Mouse (Mus musculus) liver, postnatal 0 days (tissue): ENCODE data around the gene Tab3.

Source experiments
- CTCF ChIP-seq: sonication (generic); IDR thresholded peaks from 2 replicates; pipeline ENCODE4 v1.5.1; 2016; ENCODE audit warnings: antibody characterized with exemption, low read depth
- EP300 ChIP-seq: IDR thresholded peaks from 2 replicates; pipeline ENCODE4 v1.6.1; 2016; ENCODE audit warnings: antibody characterized with exemption, low read depth, mild to moderate bottlenecking

GRCm38 (mm10) chrX:85566256-85566655, 7.6 kb upstream of the Tab3 start:
- TF ChIP-seq CTCF (no peak), EP300 (no peak)
